Mouse (Mus musculus): ENCODE data around the gene Smarcb1. TPM values are rescaled to one million over a fixed set of nuclear protein-coding genes. Genes with fewer than 3 reads are reported as not detected.

Gene Smarcb1
- polyA plus RNA-seq, 1 experiment = 71.1 TPM

GRCm38 (mm10) chr10:75941042-75941824 lies 19.8 kb upstream of the Smarcb1 start:
- H3K9me3 ChIP-seq (replicated peaks; ENCODE audit: control insufficient read depth, insufficient read depth, low read length, poor library complexity, severe bottlenecking) = no peaks in the 10 kb centered on the region
- H3K4me3 ChIP-seq (ENCODE audit: low read depth, low read length) = no peak overlapping the region
- no peak overlapping the region for H3K9ac ChIP-seq (ENCODE audit: low read depth, poor library complexity, severe bottlenecking)
- TF ChIP-seq POLR2A (IDR thresholded peaks at IDR 0.05; ENCODE audit: insufficient read depth, low read length) (no peak), EP300 (IDR thresholded peaks at IDR 0.05; ENCODE audit: insufficient read depth, low read depth, low read length) (peak; percentile 69; the same call in 1 of the 2 replicates)
- H3K4me1 ChIP-seq (ENCODE audit: control insufficient read depth, insufficient read depth, low read length) = peaks cover 4% of the 10 kb centered on the region
- H3K27ac ChIP-seq (ENCODE audit: insufficient read depth, low read length) = peak overlapping the region; percentile 87
- H3K27me3 ChIP-seq (ENCODE audit: control insufficient read depth, insufficient read depth, low read length, poor library complexity, severe bottlenecking) = no peaks in the 10 kb centered on the region
- peaks cover 12% of the 10 kb centered on the region; the same call in 1 of the 2 replicates for H3K36me3 ChIP-seq (ENCODE audit: control insufficient read depth, insufficient read depth, low read length, poor library complexity, severe bottlenecking)

GRCm38 (mm10) chr10:75940520-75940919 lies 19.1 kb upstream of the Smarcb1 start, which contains the start of gene Gm867:
Gm867 (minus strand) TSS chr10:75940672.
- Histone ChIP-seq H3K27ac (ENCODE audit: insufficient read depth, low read length) (peak within 1 kb of the TSS; percentile 87), H3K27me3 (ENCODE audit: control insufficient read depth, insufficient read depth, low read length, poor library complexity, severe bottlenecking) (no peaks in the 10 kb centered on the region), H3K9me3 (replicated peaks; ENCODE audit: control insufficient read depth, insufficient read depth, low read length, poor library complexity, severe bottlenecking) (no peaks in the 10 kb centered on the region), H3K9ac (ENCODE audit: low read depth, poor library complexity, severe bottlenecking) (peak within 1 kb of the TSS; percentile 28), H3K36me3 (ENCODE audit: control insufficient read depth, insufficient read depth, low read length, poor library complexity, severe bottlenecking) (peaks cover 12% of the 10 kb centered on the region; the same call in 1 of the 2 replicates), H3K4me1 (ENCODE audit: control insufficient read depth, insufficient read depth, low read length) (peaks cover 4% of the 10 kb centered on the region), H3K4me3 (ENCODE audit: low read depth, low read length) (peak within 1 kb of the TSS; percentile 31)
- TF ChIP-seq CTCF (IDR thresholded peaks at IDR 0.05; ENCODE audit: low read depth, low read length) = no peak
- TF ChIP-seq POLR2A (IDR thresholded peaks at IDR 0.05; ENCODE audit: insufficient read depth, low read length) = no peak
- TF ChIP-seq EP300 (IDR thresholded peaks at IDR 0.05; ENCODE audit: insufficient read depth, low read depth, low read length) = no peak

GRCm38 (mm10) chr10:75939481-75940234 lies 18.2 kb upstream of the Smarcb1 start:
- Histone ChIP-seq H3K4me1 (ENCODE audit: control insufficient read depth, insufficient read depth, low read length) (peaks cover 4% of the 10 kb centered on the region), H3K36me3 (ENCODE audit: control insufficient read depth, insufficient read depth, low read length, poor library complexity, severe bottlenecking) (peaks cover 12% of the 10 kb centered on the region; the same call in 1 of the 2 replicates), H3K9me3 (replicated peaks; ENCODE audit: control insufficient read depth, insufficient read depth, low read length, poor library complexity, severe bottlenecking) (no peaks in the 10 kb centered on the region), H3K27ac (ENCODE audit: insufficient read depth, low read length) (peak overlapping the region; percentile 87), H3K27me3 (ENCODE audit: control insufficient read depth, insufficient read depth, low read length, poor library complexity, severe bottlenecking) (no peaks in the 10 kb centered on the region), H3K4me3 (ENCODE audit: low read depth, low read length) (peak overlapping the region; percentile 31), H3K9ac (ENCODE audit: low read depth, poor library complexity, severe bottlenecking) (peak overlapping the region; percentile 28)
- TF ChIP-seq CTCF (IDR thresholded peaks at IDR 0.05; ENCODE audit: low read depth, low read length) = no peak
- peak; percentile 93 for TF ChIP-seq EP300 (IDR thresholded peaks at IDR 0.05; ENCODE audit: insufficient read depth, low read depth, low read length)

DNA sequence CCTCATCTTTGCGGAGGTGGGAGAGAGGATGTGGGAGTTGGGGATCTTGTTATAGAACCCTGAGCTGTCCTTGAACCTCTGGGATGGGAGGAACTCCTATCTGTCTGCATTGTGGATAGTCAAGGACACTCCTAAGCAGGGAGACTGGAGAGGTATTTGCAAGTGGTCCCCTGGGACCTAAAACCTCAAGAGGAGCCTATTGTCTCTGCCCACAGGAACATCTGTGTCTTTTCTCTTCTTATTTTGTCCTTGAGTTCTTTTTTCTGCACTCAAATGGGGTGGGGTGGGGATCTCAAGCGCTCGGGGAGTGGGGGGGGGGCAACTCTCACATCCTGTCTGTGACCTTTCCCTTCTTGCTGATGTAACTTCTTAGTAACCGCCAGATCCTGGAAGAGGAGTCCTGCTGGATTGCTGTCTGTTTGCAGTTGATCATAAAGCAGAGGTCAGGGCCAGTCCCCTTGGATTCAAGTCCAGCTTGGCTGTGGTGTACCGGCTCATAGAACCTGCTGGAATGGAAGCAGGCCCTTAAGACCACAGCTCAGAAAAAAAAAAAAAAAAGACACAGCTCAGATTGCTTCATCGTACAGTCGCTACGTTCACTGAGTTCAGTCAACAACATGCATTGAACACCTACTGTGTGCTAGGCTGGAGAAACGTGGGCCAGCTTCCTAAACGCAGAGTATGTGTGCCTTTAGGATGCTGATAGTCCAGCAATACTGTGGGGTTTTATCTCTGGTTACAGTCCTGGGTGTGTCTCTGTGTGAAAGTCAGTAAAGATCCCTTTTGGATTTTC lies 16.6 kb upstream of the Smarcb1 start:
- no peaks in the 10 kb centered on the region for H3K27me3 ChIP-seq (ENCODE audit: control insufficient read depth, insufficient read depth, low read length, poor library complexity, severe bottlenecking)

DNA sequence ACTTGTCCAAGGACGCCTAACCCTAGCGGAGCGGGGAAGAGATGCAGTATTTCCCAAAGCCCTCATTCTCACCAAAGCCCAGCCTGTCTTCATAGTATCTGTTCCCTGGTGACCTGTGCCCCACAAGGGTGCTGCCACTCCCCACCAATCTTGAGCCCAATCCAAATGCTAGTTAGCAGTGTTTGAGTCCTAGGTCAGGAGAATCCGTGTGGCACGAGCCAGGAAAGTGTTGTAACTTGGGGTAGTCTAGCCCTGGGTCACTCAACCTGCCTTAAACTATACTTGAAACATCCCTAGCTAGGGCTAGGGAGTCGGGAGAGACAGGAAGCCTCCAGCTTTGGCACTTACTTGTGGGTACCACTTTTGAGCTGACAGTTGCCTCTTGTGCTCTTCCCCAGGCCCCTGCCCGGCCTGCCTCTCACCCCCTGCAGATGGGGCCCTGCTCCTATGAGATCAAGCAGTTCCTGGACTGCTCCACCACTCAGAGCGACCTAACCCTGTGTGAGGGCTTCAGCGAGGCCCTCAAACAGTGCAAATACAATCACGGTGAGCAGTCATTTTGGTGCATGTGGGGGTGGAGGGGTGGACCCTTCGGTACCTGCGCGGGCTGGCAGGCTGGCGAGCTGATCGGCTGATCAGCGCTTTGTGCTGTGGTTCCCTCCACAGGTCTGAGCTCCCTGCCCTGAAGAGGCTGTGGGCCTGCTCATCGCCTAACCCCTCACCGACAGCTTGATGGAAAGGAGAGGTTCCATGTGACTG lies 15.7 kb upstream of the Smarcb1 start:
- H3K4me1 ChIP-seq (ENCODE audit: control insufficient read depth, insufficient read depth, low read length) = peaks cover 4% of the 10 kb centered on the region
- peak overlapping the region; percentile 89 for H3K9ac ChIP-seq (ENCODE audit: low read depth, poor library complexity, severe bottlenecking)
- peak overlapping the region; percentile 93 for H3K27ac ChIP-seq (ENCODE audit: insufficient read depth, low read length)
- no peaks in the 10 kb centered on the region for H3K9me3 ChIP-seq (replicated peaks; ENCODE audit: control insufficient read depth, insufficient read depth, low read length, poor library complexity, severe bottlenecking)
- H3K27me3 ChIP-seq (ENCODE audit: control insufficient read depth, insufficient read depth, low read length, poor library complexity, severe bottlenecking) = no peaks in the 10 kb centered on the region
- H3K36me3 ChIP-seq (ENCODE audit: control insufficient read depth, insufficient read depth, low read length, poor library complexity, severe bottlenecking) = peaks cover 12% of the 10 kb centered on the region; the same call in 1 of the 2 replicates
- peak overlapping the region; percentile 99 for H3K4me3 ChIP-seq (ENCODE audit: low read depth, low read length)
- TF ChIP-seq POLR2A (IDR thresholded peaks at IDR 0.05; ENCODE audit: insufficient read depth, low read length) (no peak), EP300 (IDR thresholded peaks at IDR 0.05; ENCODE audit: insufficient read depth, low read depth, low read length) (0 out of 2 replicates have a peak, but pooled peaks have one; percentile 39), CTCF (IDR thresholded peaks at IDR 0.05; ENCODE audit: low read depth, low read length) (no peak)

More for the DNA sequence above, 16.6 kb upstream of the Smarcb1 start:
- Histone ChIP-seq H3K9ac (ENCODE audit: low read depth, poor library complexity, severe bottlenecking) (peak overlapping the region; percentile 89), H3K9me3 (replicated peaks; ENCODE audit: control insufficient read depth, insufficient read depth, low read length, poor library complexity, severe bottlenecking) (no peaks in the 10 kb centered on the region), H3K27ac (ENCODE audit: insufficient read depth, low read length) (peak overlapping the region; percentile 90), H3K36me3 (ENCODE audit: control insufficient read depth, insufficient read depth, low read length, poor library complexity, severe bottlenecking) (peaks cover 12% of the 10 kb centered on the region; the same call in 1 of the 2 replicates), H3K4me1 (ENCODE audit: control insufficient read depth, insufficient read depth, low read length) (peaks cover 4% of the 10 kb centered on the region), H3K4me3 (ENCODE audit: low read depth, low read length) (peak overlapping the region; percentile 46)
- TF ChIP-seq CTCF (IDR thresholded peaks at IDR 0.05; ENCODE audit: low read depth, low read length) (no peak), EP300 (IDR thresholded peaks at IDR 0.05; ENCODE audit: insufficient read depth, low read depth, low read length) (peak; percentile 69; the same call in 1 of the 2 replicates), POLR2A (IDR thresholded peaks at IDR 0.05; ENCODE audit: insufficient read depth, low read length) (no peak)
